Mouse (Mus musculus) lung, embryonic 15.5 days (tissue): ENCODE results near the gene Enah. TPM values are rescaled to one million over a fixed set of nuclear protein-coding genes. Genes with fewer than 3 reads are reported as not detected.
A peak's percentile ranks its signal among the peaks of the same experiment; 100 is the strongest.

ENCODE experiments used
- ATAC-seq: fragments of 200-750 bp; cut with Nextera tagmentation; 2 replicates; pipeline ENCODE4 v1.8.0; 2017; ENCODE audit warnings: moderate number of reproducible peaks, borderline replicate concordance; ENCODE audit not compliant: low FRiP score, low TSS enrichment; ENCODE audit errors: extremely low read depth
- H3K27ac ChIP-seq: fragments of 300-500 bp; sonication (generic); 2 replicates; pipeline ENCODE4 v1.5.1; 2015; ENCODE audit warnings: moderate library complexity, mild to moderate bottlenecking, inconsistent platforms
- H3K27me3 ChIP-seq: fragments of 300-500 bp; sonication (generic); 2 replicates; pipeline ENCODE4 v1.6.1; 2015; ENCODE audit warnings: inconsistent platforms
- H3K36me3 ChIP-seq: fragments of 300-500 bp; sonication (generic); 2 replicates; pipeline ENCODE4 v1.6.1; 2015; ENCODE audit warnings: inconsistent platforms
- H3K4me1 ChIP-seq: fragments of 300-500 bp; sonication (generic); 2 replicates; pipeline ENCODE4 v1.6.1; 2015; ENCODE audit warnings: inconsistent platforms
- H3K4me2 ChIP-seq: fragments of 300-500 bp; sonication (generic); 2 replicates; pipeline ENCODE4 v1.6.1; 2015; ENCODE audit warnings: inconsistent platforms, mild to moderate bottlenecking, moderate library complexity
- H3K4me3 ChIP-seq: fragments of 300-500 bp; sonication (generic); 2 replicates; pipeline ENCODE4 v1.5.1; 2015; ENCODE audit warnings: mild to moderate bottlenecking, inconsistent platforms
- H3K9ac ChIP-seq: fragments of 300-500 bp; sonication (generic); 2 replicates; pipeline ENCODE4 v1.6.1; 2015; ENCODE audit warnings: inconsistent platforms
- H3K9me3 ChIP-seq: fragments of 300-500 bp; sonication (generic); 2 replicates; pipeline ENCODE4 v1.6.1; 2016; ENCODE audit warnings: inconsistent platforms
- WGBS: fragments of 180-500 bp; shearing (Covaris S2); methylation state at CpG from one replicate; pipeline ENCODE4 v1.1.7; 2015; 5-methylcytosine and 5-hydroxymethylcytosine counted together
- polyA plus RNA-seq: library from polyadenylated mRNA; unstranded; fragments of >200 nt; fragmentation: Nextera tagmentation; extraction: Ambion mirVana; gene quantifications from 2 replicates; pipeline ENCODE4 v1.2.1, GENCODE M21; 2015

The Enah gene
- polyA plus RNA-seq, result 12.3 and 12.6 TPM in 2 replicates

DNA sequence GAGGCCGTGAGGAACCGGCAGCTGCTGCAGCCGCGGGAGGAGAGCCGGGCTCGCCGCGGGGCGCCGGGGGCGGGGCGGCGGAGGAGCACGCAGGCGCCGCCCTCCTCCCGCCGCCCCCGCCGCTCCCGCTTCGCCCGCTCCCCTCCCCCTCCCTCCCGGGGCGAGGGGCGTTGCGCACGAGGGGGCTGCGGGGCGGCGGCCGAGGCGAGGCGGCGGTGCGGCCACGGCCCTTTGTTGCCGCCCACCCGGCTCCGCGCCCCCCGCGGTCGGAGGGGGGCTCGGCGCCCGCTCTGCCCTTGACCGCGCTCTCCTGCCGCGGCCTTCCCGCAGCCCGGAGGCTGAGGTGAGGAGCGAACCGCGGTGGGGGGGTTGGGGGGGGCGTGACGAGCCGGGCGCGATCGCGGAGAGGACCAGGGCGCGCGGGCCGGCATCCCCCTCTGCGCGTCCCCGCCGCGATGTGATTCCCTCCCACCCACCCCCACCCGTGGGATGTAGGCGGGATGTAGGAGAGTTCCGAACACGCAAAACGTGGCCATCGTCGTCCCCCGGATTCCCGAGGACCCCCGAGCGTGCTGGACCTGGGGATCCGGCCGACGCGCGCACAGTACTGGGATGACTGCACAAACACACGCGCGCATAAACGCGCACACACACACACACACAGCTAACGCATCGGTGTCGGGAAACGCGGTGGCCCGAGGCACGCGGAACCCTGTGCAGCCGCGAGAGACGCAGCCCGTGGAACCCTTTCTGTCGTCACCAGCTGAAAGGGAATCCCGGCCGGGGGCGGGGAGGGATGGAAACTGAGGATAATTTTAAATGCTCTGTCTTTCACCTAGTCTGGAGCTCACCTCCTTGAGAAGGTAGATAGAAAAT, at the start of gene Enah:
TSS of gene Enah (minus strand) at position 65 of the 876 bp plus-strand sequence.
- Histone ChIP-seq H3K9me3 (no peaks in the 10 kb centered on the region), H3K27me3 (peaks cover 6% of the 10 kb centered on the region; the same call in 1 of the 2 replicates), H3K9ac (peak within 1 kb of the TSS; percentile 77), H3K27ac (peak within 1 kb of the TSS; percentile 86), H3K4me3 (peak within 1 kb of the TSS; percentile 86), H3K4me2 (peak within 1 kb of the TSS; percentile 87), H3K4me1 (peaks cover 11% of the 10 kb centered on the region; the same call in 1 of the 2 replicates), H3K36me3 (0 out of 2 replicates have a peak, but pooled peaks cover 4% of the 10 kb centered on the region)
- under 1% methylated on average over 64 of the region's 109 CpGs for WGBS
- ATAC-seq, result peak; percentile 83

DNA sequence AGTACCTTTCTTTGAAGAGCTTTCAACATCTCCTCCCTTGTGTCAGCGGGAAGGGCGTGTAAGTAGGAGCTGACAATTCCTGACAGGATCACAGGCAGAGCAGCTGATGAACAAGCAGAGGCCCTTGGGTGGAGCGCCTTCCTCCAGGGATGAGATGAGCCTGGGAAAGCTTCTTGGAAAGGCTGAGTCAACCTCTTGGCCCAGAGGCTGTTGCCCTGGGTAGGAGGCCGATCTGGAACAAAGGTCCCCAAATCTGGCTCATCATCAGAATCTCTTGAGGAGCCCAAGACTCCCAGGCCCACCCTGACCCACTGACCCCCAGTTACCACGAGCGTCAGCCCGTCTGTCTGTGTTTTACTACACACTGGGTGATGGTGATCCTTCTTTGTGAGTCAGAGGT, 48.3 kb upstream of the Enah start:
- Histone ChIP-seq H3K36me3 (no peaks in the 10 kb centered on the region), H3K27me3 (no peaks in the 10 kb centered on the region; the same call in 1 of the 2 replicates), H3K27ac (no peak overlapping the region), H3K4me2 (no peak overlapping the region), H3K9ac (no peak overlapping the region), H3K9me3 (no peaks in the 10 kb centered on the region), H3K4me3 (no peak overlapping the region), H3K4me1 (no peaks in the 10 kb centered on the region)
- 78% methylated on average over 7 of the region's 7 CpGs for WGBS
- ATAC-seq, result no peak

DNA sequence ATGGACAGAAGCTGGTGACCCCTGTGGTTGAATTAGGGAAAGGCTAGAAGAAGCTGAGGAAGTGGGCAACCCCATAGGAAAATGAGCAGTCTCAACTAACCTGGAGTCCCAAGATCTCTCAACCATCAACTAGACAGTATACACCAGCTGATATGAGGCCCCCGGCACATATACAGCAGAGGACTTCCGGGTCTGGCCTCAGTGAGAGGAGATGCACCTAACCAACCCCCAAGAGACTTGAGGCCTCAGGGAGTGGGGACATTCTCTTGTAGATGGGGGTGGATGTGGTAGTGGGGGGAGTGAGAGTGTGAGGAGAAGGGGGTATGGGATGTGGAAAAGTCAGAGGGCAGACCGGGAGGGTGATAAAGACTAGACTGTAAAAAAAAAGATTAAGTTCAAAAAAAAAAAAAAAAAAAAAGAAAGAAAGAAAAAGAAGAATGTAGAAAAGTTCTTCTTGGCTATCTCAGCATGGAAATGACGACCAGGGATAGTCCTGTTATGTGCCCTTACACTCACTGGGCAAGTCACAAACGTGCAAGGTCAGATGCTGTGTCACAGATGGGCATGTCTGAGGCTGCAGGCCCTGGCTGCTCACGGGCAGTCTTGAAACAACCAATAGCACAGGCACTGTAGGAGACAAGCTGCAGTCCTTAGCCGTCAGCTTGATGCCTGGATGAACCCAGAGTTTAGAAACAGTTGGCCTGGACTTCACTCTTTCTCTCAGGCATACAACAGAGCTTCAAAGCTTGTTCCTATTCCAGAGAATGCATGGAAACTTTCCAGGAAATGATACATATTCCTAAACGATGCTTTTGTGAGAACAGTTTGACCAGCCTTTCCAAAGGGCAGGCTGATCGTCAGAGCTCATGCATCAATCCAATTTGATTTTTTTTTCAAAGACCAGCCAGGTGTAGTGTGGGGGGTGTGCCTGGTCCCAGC, 47.0 kb upstream of the Enah start:
- Histone ChIP-seq H3K4me2 (no peak overlapping the region), H3K4me1 (no peaks in the 10 kb centered on the region), H3K27me3 (no peaks in the 10 kb centered on the region; the same call in 1 of the 2 replicates), H3K9ac (no peak overlapping the region), H3K4me3 (no peak overlapping the region), H3K9me3 (no peaks in the 10 kb centered on the region), H3K36me3 (no peaks in the 10 kb centered on the region), H3K27ac (no peak overlapping the region)
- 55% methylated on average over 9 of the region's 9 CpGs for WGBS
- ATAC-seq, result peak; percentile 35; the same call in 1 of the 2 replicates

DNA sequence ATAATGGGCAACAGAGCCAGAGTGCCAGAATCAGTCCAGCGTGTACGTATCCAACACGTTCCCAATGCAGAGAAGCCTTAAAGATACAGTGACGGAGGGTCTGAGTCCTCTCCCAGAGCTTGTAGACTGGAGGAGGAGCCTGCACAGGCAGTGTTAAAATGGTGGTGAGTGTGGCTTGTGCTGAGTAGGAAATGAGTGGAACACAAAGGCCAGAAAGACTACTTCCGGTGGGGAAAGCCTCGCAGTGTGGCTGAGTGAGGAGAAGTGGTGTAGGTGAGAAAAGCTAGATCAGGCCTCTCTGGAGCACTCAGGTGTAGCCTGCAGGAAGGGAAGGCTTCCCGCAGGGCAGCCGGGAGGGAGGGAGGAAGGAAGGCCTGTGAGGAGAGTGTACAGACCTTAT, 43.9 kb upstream of the Enah start:
- no peaks in the 10 kb centered on the region for H3K4me1 ChIP-seq
- H3K36me3 ChIP-seq, result no peaks in the 10 kb centered on the region
- H3K27me3 ChIP-seq, result peaks cover 3% of the 10 kb centered on the region; the same call in 1 of the 2 replicates
- WGBS, result 62% methylated on average over 8 of the region's 8 CpGs
- H3K4me2 ChIP-seq, result no peak overlapping the region
- H3K27ac ChIP-seq, result no peak overlapping the region
- ATAC-seq, result no peak
- no peaks in the 10 kb centered on the region for H3K9me3 ChIP-seq
- no peak overlapping the region for H3K4me3 ChIP-seq
- no peak overlapping the region for H3K9ac ChIP-seq

DNA sequence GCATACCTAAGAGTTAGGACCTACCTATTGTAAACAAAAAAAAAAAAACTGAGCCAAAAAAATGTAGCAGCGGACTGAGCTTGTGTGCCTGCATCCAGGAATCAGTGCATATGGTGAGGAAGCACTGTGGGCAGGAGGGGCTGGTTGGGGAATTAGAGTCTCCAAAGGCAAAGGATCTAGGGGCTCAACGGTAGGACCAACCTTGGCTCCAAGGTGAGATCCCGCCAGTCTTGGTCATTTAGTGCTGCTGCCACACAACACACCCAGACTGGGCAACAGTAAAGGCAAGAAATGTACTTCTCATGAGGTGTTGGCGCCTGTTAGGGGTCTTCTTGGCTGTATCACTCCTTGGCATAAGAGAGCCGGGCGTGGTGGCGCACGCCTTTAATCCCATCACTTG, 43.0 kb upstream of the Enah start:
- Histone ChIP-seq H3K9ac (no peak overlapping the region), H3K27me3 (0 out of 2 replicates have a peak, but pooled peaks cover 3% of the 10 kb centered on the region), H3K4me3 (no peak overlapping the region), H3K36me3 (no peaks in the 10 kb centered on the region), H3K9me3 (no peaks in the 10 kb centered on the region), H3K27ac (no peak overlapping the region), H3K4me1 (no peaks in the 10 kb centered on the region), H3K4me2 (no peak overlapping the region)
- WGBS, result 94% methylated on average over 8 of the region's 8 CpGs
- no peak for ATAC-seq

DNA sequence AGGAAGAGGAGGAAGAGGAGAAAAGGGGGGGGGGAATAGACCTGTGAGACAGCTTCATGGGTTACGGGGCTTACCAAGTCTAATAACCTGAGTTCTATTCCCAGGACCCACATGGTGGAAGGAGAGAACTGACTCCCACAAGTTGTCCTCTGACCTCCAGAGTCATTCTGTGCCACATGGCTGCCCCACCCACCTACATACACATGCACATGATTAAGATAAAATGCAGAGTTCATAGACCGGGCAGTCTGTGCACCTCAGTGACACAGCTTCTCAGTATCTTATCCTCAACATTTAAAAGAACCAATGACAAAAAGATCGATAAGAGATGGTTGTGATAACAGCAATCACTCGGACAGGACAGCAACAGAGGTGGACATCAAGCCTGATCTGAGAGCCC, 41.4 kb upstream of the Enah start:
- H3K27ac ChIP-seq, result no peak overlapping the region
- no peak overlapping the region for H3K4me3 ChIP-seq
- H3K4me1 ChIP-seq, result no peaks in the 10 kb centered on the region
- no peak for ATAC-seq
- H3K9ac ChIP-seq, result no peak overlapping the region
- 0 out of 2 replicates have a peak, but pooled peaks cover 3% of the 10 kb centered on the region for H3K27me3 ChIP-seq
- no peak overlapping the region for H3K4me2 ChIP-seq
- H3K36me3 ChIP-seq, result no peaks in the 10 kb centered on the region
- WGBS, result 82% methylated on average over 4 of the region's 4 CpGs
- no peaks in the 10 kb centered on the region for H3K9me3 ChIP-seq

DNA sequence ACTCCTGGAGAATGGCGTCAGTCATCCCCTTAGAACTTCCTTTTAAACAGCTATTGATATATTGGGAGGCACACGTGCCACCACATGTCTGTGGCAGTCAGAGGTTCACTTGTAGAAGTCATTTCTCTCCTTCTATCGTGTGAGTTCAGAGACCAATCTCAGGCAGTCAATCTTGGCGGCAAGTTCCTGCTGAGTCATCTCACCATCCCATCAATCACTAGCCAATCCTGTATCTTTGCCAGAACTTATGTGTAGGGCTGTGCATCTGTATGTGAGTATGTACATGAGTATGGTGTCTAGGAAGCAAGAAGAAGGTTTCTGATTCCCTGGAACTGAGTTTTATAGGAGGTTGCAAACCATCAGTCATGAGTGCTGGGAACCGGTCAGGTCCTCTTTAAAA, 40.0 kb upstream of the Enah start:
- 70% methylated on average over 5 of the region's 5 CpGs for WGBS
- no peak for ATAC-seq

DNA sequence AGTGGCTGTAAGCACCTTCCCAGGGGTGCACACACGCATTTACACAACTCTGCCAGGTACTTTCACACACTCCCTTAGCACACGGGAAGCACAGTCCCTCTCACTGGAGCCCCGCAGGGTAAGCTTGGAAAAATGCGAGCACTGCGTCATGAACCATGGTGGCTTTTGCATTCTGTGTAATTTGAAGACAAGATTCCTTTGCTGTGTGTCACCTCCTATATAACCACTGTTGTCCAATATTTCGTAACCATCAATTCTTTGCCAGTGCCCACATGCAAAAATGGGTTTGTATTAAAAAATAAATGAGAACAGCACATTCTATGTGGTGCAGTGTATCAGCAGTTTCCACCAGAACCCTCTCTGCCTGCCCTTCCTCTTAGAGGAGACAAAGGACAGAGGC, 38.2 kb upstream of the Enah start:
- no peak overlapping the region for H3K4me2 ChIP-seq
- H3K27ac ChIP-seq, result no peak overlapping the region
- 0 out of 2 replicates have a peak, but pooled peaks cover 3% of the 10 kb centered on the region for H3K27me3 ChIP-seq
- 77% methylated on average over 6 of the region's 6 CpGs for WGBS
- peaks cover 7% of the 10 kb centered on the region for H3K4me1 ChIP-seq
- no peak overlapping the region for H3K9ac ChIP-seq
- H3K4me3 ChIP-seq, result no peak overlapping the region
- no peaks in the 10 kb centered on the region for H3K9me3 ChIP-seq
- ATAC-seq, result no peak
- H3K36me3 ChIP-seq, result no peaks in the 10 kb centered on the region

More for the DNA sequence above, 40.0 kb upstream of the Enah start:
- Histone ChIP-seq H3K27me3 (0 out of 2 replicates have a peak, but pooled peaks cover 3% of the 10 kb centered on the region), H3K4me1 (no peaks in the 10 kb centered on the region), H3K4me2 (no peak overlapping the region), H3K9me3 (no peaks in the 10 kb centered on the region), H3K4me3 (no peak overlapping the region), H3K9ac (no peak overlapping the region), H3K27ac (no peak overlapping the region), H3K36me3 (no peaks in the 10 kb centered on the region)

DNA sequence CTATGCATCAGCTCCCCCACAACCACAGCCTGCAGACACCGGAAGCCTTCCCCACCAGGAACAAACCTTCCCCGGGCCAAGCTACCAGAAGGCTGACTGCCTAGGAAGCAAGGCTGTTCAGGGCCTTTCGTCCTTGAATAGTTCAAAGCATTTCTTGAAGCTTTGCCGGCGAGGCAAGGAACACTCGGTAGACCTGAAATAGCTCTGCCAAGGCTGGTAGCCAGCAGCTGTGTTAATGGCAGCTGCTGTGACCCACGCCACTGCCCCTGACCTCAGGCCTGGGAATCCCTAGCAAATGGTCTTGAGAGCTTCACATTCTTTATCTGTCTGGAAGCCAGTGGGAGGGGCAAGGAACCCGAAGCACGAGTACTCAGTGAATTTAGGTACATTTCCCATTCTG, 35.3 kb upstream of the Enah start:
- Histone ChIP-seq H3K4me3 (no peak overlapping the region), H3K36me3 (no peaks in the 10 kb centered on the region), H3K4me1 (peaks cover 13% of the 10 kb centered on the region), H3K9ac (no peak overlapping the region), H3K27me3 (0 out of 2 replicates have a peak, but pooled peaks cover 3% of the 10 kb centered on the region), H3K9me3 (no peaks in the 10 kb centered on the region), H3K4me2 (no peak overlapping the region), H3K27ac (no peak overlapping the region)
- 25% methylated on average over 9 of the region's 9 CpGs for WGBS
- no peak for ATAC-seq

DNA sequence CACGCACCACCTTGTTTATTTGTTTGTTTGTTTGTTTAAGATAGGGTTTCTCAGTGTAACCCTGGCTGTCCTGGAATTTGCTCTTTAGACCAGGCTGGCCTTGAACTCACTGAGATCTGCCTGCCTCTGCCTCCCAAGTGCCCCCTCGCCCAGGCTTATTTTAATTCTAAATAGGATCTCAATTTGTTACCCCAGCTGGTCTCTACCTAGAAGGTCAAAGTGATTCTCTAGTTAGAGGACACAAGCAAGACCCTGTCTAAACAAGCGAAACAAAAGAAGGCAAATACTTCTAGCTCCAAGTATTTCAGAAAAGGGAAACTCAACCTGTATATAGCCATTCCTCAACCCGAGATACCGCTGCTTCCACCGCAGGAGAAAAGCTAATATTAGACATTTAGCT, 34.9 kb upstream of the Enah start:
- Histone ChIP-seq H3K36me3 (no peaks in the 10 kb centered on the region), H3K4me3 (no peak overlapping the region), H3K4me2 (no peak overlapping the region), H3K9me3 (no peaks in the 10 kb centered on the region), H3K27me3 (0 out of 2 replicates have a peak, but pooled peaks cover 1% of the 10 kb centered on the region), H3K9ac (no peak overlapping the region), H3K4me1 (peaks cover 13% of the 10 kb centered on the region), H3K27ac (no peak overlapping the region)
- WGBS, result 78% methylated on average over 6 of the region's 6 CpGs
- ATAC-seq, result no peak

DNA sequence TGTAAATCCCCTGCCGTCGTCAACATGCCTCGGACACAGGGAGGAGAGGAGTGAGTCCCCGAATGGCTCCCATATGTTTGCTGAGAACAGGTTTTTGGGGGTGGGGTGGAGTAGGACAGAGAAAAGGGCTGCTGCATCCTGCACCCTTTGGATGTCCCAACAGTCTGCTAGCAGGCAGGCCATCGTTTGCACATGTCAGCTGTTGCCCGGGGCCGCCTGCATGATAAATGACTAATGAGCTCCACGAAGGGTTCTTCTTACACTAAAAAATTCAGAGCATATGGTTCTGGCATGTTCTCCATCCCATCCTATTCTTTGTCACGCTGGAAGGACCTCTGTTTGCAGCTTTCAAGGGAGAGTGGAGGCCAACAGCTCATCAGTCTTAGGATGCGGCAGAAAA, 33.2 kb upstream of the Enah start:
- Histone ChIP-seq H3K27me3 (no peaks in the 10 kb centered on the region), H3K4me1 (peaks cover 13% of the 10 kb centered on the region), H3K9me3 (no peaks in the 10 kb centered on the region), H3K9ac (no peak overlapping the region), H3K27ac (peak overlapping the region; percentile 20; the same call in 1 of the 2 replicates), H3K4me3 (no peak overlapping the region), H3K36me3 (no peaks in the 10 kb centered on the region), H3K4me2 (0 out of 2 replicates have a peak overlapping the region, but pooled peaks have one; percentile 2)
- WGBS, result 27% methylated on average over 10 of the region's 10 CpGs
- ATAC-seq, result peak; percentile 81
